Comparison of ENCODE assay signal across 12 mouse cellular contexts in the genomic region with DNA sequence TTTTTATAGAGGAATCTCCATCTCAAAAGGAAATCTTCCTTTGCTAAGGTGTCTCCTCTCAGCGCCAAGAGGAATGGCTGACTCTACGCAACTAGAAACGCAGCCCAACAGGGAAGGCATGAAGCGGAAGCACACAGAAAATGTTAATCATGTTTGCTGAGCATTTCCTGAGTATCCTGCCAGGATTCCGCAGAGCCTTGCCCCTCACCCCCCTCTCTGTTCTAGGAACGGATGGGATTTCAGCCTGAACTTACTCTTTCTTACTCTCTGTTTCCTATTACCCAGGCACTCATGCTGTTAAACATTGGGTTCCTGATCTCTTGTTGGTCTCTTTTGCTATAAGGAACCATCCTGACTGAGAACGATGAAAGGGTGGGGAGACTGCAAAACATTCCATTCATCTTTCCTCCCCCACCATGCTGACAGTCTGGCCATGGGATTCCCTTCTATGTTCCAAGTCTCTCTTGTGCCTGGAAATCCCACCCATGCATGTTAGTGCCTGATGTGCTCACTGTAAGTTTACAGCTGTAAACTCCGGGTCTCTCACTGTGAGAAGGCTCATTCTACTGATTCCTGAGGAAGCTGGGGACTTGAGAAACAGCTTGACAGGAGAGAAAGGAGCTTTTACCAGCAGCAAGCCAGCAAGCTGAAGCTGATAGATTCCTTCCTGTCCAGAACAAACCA.
DNase-seq lines count a peak whose midpoint lies in the region; ATAC-seq and TF ChIP-seq lines count a peak whose summit lies in the region.
"Had no signal": no experiment of that assay in that cellular context is flagged by ENCODE, and none has a peak within 500 bp of the region (broad histone marks: within the 10 kb centered on the region; RNA-seq: fewer than 3 reads in every experiment).

No protein-coding gene starts in this region.

- ATAC-seq in heart, postnatal 0 days (ENCODE audit: insufficient read depth, low read depth) = no peak
- peak; percentile 45; the same call in 1 of the 2 replicates for ATAC-seq in intestine, embryonic 15.5 days
- ATAC-seq in limb, embryonic 14.5 days (ENCODE audit: low FRiP score, low read depth) = no peak

- no peaks in the 10 kb centered on the region for H3K36me3 ChIP-seq in heart, postnatal 0 days (replicated peaks; ENCODE audit: control insufficient read depth, insufficient read depth, low read length)
- H3K36me3 ChIP-seq in embryonic facial prominence, embryonic 10.5 days (replicated peaks) = no peaks in the 10 kb centered on the region
- no peaks in the 10 kb centered on the region for H3K36me3 ChIP-seq in intestine, embryonic 15.5 days
- H3K36me3 ChIP-seq in limb, embryonic 14.5 days (ENCODE audit: control insufficient read depth, insufficient read depth, low read length) = no peaks in the 10 kb centered on the region

- H3K9ac ChIP-seq in heart, postnatal 0 days (replicated peaks; ENCODE audit: low read depth, low read length) = no peak overlapping the region
- H3K9ac ChIP-seq in intestine, embryonic 15.5 days = no peak overlapping the region
- no peak overlapping the region for H3K9ac ChIP-seq in limb, embryonic 14.5 days (ENCODE audit: low read depth, low read length, severe bottlenecking)

- TF ChIP-seq EP300 in heart, postnatal 0 days (IDR thresholded peaks at IDR 0.05; ENCODE audit: low read depth) = no peak

- peak overlapping the region; percentile 1; the same call in 1 of the 2 replicates for H3K4me2 ChIP-seq in heart, postnatal 0 days (ENCODE audit: low read depth, low read length)
- peak overlapping the region; percentile 14 for H3K4me2 ChIP-seq in intestine, embryonic 15.5 days (replicated peaks)
- H3K4me2 ChIP-seq in limb, embryonic 14.5 days (replicated peaks; ENCODE audit: low read depth, low read length, severe bottlenecking) = no peak overlapping the region

- no peaks in the 10 kb centered on the region for H3K9me3 ChIP-seq in heart, postnatal 0 days (replicated peaks; ENCODE audit: control insufficient read depth, low read length)
- H3K9me3 ChIP-seq in embryonic facial prominence, embryonic 10.5 days = no peaks in the 10 kb centered on the region
- H3K9me3 ChIP-seq in intestine, embryonic 15.5 days = no peaks in the 10 kb centered on the region
- H3K9me3 ChIP-seq in limb, embryonic 14.5 days (ENCODE audit: control insufficient read depth, low read length) = no peaks in the 10 kb centered on the region

- no peak for TF ChIP-seq POLR2A in limb, embryonic 14.5 days (IDR thresholded peaks at IDR 0.05; ENCODE audit: borderline replicate concordance, extremely low read depth, insufficient read depth, insufficient read length)

- H3K4me1 ChIP-seq in heart, postnatal 0 days (ENCODE audit: control insufficient read depth, insufficient read depth) = peaks cover 4% of the 10 kb centered on the region; the same call in 1 of the 2 replicates
- peaks cover 15% of the 10 kb centered on the region for H3K4me1 ChIP-seq in embryonic facial prominence, embryonic 10.5 days
- H3K4me1 ChIP-seq in intestine, embryonic 15.5 days (replicated peaks) = 0 out of 2 replicates have a peak, but pooled peaks cover 6% of the 10 kb centered on the region
- H3K4me1 ChIP-seq in limb, embryonic 14.5 days (ENCODE audit: control insufficient read depth, insufficient read depth, low read length) = peaks cover 9% of the 10 kb centered on the region

- 39% methylated on average over 8 of the region's 8 CpGs for WGBS in heart, postnatal 0 days
- 53% methylated on average over 8 of the region's 8 CpGs for WGBS in embryonic facial prominence, embryonic 10.5 days
- 30% methylated on average over 8 of the region's 8 CpGs for WGBS in intestine, embryonic 15.5 days
- 31% methylated on average over 8 of the region's 8 CpGs for WGBS in limb, embryonic 14.5 days

- peak overlapping the region; percentile 31 for H3K27ac ChIP-seq in heart, postnatal 0 days (ENCODE audit: low read depth)
- peak overlapping the region; percentile 24 for H3K27ac ChIP-seq in embryonic facial prominence, embryonic 10.5 days (replicated peaks)
- peak overlapping the region; percentile 10; the same call in 1 of the 2 replicates for H3K27ac ChIP-seq in intestine, embryonic 15.5 days
- H3K27ac ChIP-seq in limb, embryonic 14.5 days (replicated peaks; ENCODE audit: low read depth, low read length) = no peak overlapping the region

- peak; percentile 39 for DNase-seq in heart, postnatal 0 days (ENCODE audit: low spot score)
- no peak for DNase-seq in heart, postnatal 36 days
- no peak for DNase-seq in embryonic facial prominence, embryonic 10.5 days (ENCODE audit: low spot score)
- DNase-seq in limb, embryonic 14.5 days (ENCODE audit: low spot score) = peak; percentile 30
- no peak for DNase-seq in retina, embryonic 14.5 days (ENCODE audit: low spot score)
- no peak for DNase-seq in spleen, postnatal 4 days (ENCODE audit: low spot score in 2 of 2)
- DNase-seq: adrenal gland, adult 2 months; cerebellum, adult 18-20 months; right cerebral cortex, adult 18-20 months; thymus, postnatal 36 days had no signal

- no peak overlapping the region for H3K4me3 ChIP-seq in heart, postnatal 0 days (ENCODE audit: low read depth, low read length)
- H3K4me3 ChIP-seq in embryonic facial prominence, embryonic 10.5 days = no peak overlapping the region
- no peak overlapping the region for H3K4me3 ChIP-seq in intestine, embryonic 15.5 days (replicated peaks)
- no peak overlapping the region for H3K4me3 ChIP-seq in limb, embryonic 14.5 days (replicated peaks; ENCODE audit: low read length)
- H3K4me3 ChIP-seq: myocyte had no signal

- intact Hi-C loops in heart, postnatal 36 days (cut with DNase I) = no loop called here

- no peak for TF ChIP-seq CTCF in heart, postnatal 0 days (IDR thresholded peaks at IDR 0.05; ENCODE audit: low read depth)

- H3K27me3 ChIP-seq in heart, postnatal 0 days (ENCODE audit: control insufficient read depth, insufficient read depth, low read length) = no peaks in the 10 kb centered on the region
- no peaks in the 10 kb centered on the region for H3K27me3 ChIP-seq in embryonic facial prominence, embryonic 10.5 days (replicated peaks; ENCODE audit: low read depth, poor library complexity, severe bottlenecking)
- no peaks in the 10 kb centered on the region for H3K27me3 ChIP-seq in intestine, embryonic 15.5 days (replicated peaks)
- H3K27me3 ChIP-seq in limb, embryonic 14.5 days (ENCODE audit: control insufficient read depth, insufficient read depth, low read length) = no peaks in the 10 kb centered on the region

Comparison
In these comparisons a context has a peak if more than half of its experiments do, and no peak if none do; other contexts are left out.
1. DNase-seq: peak in heart, postnatal 0 days (single experiment) and limb, embryonic 14.5 days (single experiment); none in heart, postnatal 36 days (0 of 2), embryonic facial prominence, embryonic 10.5 days (single experiment), retina, embryonic 14.5 days (single experiment) and spleen, postnatal 4 days (0 of 2).